Mouse (Mus musculus) kidney, adult 2 months (tissue): ENCODE results near the gene Cbr2. TPM values are rescaled to one million over a fixed set of nuclear protein-coding genes. Genes with fewer than 3 reads are reported as not detected.

Experiments used
- DNase-seq: peaks from one replicate; pipeline ENCODE4 v3.0.0; 2021
- H3K27ac ChIP-seq: fragments of 200-500 bp; 2 replicates; pipeline ENCODE4 v1.5.1; 2012; ENCODE audit warnings: low read depth, low read length, control low read depth, inconsistent platforms; ENCODE audit not compliant: insufficient read depth
- H3K27me3 ChIP-seq: fragments of 200-500 bp; replicated peaks from 2 replicates; pipeline ENCODE4 v1.6.1; 2012; ENCODE audit warnings: mild to moderate bottlenecking, moderate library complexity, low read length, inconsistent platforms; ENCODE audit not compliant: control insufficient read depth, insufficient read depth
- H3K36me3 ChIP-seq: fragments of 200-500 bp; 2 replicates; pipeline ENCODE4 v1.6.1; 2012; ENCODE audit warnings: mild to moderate bottlenecking, moderate library complexity, low read length, inconsistent platforms; ENCODE audit not compliant: control insufficient read depth, insufficient read depth
- H3K4me1 ChIP-seq: fragments of 200-500 bp; 2 replicates; pipeline ENCODE4 v1.6.1; 2011; ENCODE audit warnings: low read length; ENCODE audit not compliant: control insufficient read depth, insufficient read depth
- H3K4me3 ChIP-seq: fragments of 200-500 bp; 2 replicates; pipeline ENCODE4 v1.5.1; 2011; ENCODE audit warnings: mild to moderate bottlenecking, low read depth, low read length, control low read depth; ENCODE audit not compliant: insufficient read depth
- CTCF ChIP-seq: fragments of 200-500 bp; conservative IDR thresholded peaks from 2 replicates; pipeline ENCODE4 v1.5.1; 2011; ENCODE audit warnings: low read depth, mild to moderate bottlenecking, control low read depth, low read length, moderate library complexity, mixed read lengths; ENCODE audit not compliant: insufficient read depth, insufficient read length
- POLR2A ChIP-seq: fragments of 200-500 bp; IDR thresholded peaks from one replicate; pipeline ENCODE4 v1.6.1; 2011; ENCODE audit warnings: low read depth, low read length, control low read depth
- WGBS: fragments of 180-500 bp; shearing (Covaris S2); methylation state at CpG from one replicate; pipeline ENCODE4 v1.1.7; 2018; 5-methylcytosine and 5-hydroxymethylcytosine counted together
- polyA plus RNA-seq: library from polyadenylated mRNA; depleted of rRNA; stranded (reverse); fragments of >200 nt; gene quantifications from 2 replicates; pipeline ENCODE4 v1.2.3, GENCODE M21; 2012; rRNA removed

The Cbr2 gene
- polyA plus RNA-seq, 1 experiment: 31.3 TPM

- Histone ChIP-seq H3K4me3 (no peak overlapping the region), H3K36me3 (0 out of 2 replicates have a peak, but pooled peaks cover 3% of the 10 kb centered on the region), H3K27ac (no peak overlapping the region), H3K4me1 (no peaks in the 10 kb centered on the region; the same call in 1 of the 2 replicates), H3K27me3 (no peaks in the 10 kb centered on the region)
- no peak for DNase-seq
- WGBS: 88% methylated on average over 20 of the region's 20 CpGs
- TF ChIP-seq CTCF: no peak
- TF ChIP-seq POLR2A: no peak
These were observed 45.2 kb downstream of the Cbr2 start for GRCm38 (mm10) chr11:120686650-120687272.

GRCm38 (mm10) chr11:120684660-120685059 is 47.3 kb downstream of the Cbr2 start:
- Histone ChIP-seq H3K36me3 (0 out of 2 replicates have a peak, but pooled peaks cover 3% of the 10 kb centered on the region), H3K27ac (no peak overlapping the region), H3K4me3 (no peak overlapping the region), H3K4me1 (peaks cover 9% of the 10 kb centered on the region), H3K27me3 (no peaks in the 10 kb centered on the region)
- TF ChIP-seq CTCF (no peak), POLR2A (no peak)
- no peak for DNase-seq
- WGBS: 74% methylated on average over 2 of the region's 2 CpGs

DNA sequence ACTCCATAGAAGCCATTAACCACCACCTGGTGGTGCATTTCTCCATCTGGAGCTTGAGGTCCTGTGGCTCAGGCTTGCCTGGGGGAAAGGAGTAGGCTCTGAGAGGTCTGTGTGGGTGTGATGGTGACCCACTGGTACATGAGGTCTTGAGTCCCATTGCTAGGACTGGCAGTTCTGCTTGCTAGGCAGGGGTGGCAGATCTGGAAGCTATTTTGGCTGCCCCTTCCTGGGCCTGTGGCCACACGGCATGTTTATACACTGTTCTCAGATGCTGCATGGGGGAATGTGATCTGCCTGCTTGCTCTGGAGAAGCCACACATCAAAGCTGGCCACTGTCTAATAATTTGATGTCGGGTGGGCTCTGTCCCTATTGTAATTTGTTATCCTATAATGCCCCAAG is 47.8 kb downstream of the Cbr2 start:
- H3K27ac ChIP-seq: no peak overlapping the region
- 0 out of 2 replicates have a peak, but pooled peaks cover 3% of the 10 kb centered on the region for H3K36me3 ChIP-seq
- H3K4me3 ChIP-seq: no peak overlapping the region
- H3K27me3 ChIP-seq: no peaks in the 10 kb centered on the region
- TF ChIP-seq POLR2A (no peak), CTCF (no peak)
- no peak for DNase-seq
- H3K4me1 ChIP-seq: peaks cover 13% of the 10 kb centered on the region
- 75% methylated on average over 2 of the region's 2 CpGs for WGBS

- 93% methylated on average over 3 of the region's 3 CpGs for WGBS
- Histone ChIP-seq H3K27me3 (no peaks in the 10 kb centered on the region), H3K4me1 (peaks cover 13% of the 10 kb centered on the region), H3K36me3 (peaks cover 1% of the 10 kb centered on the region; the same call in 1 of the 2 replicates), H3K4me3 (no peak overlapping the region), H3K27ac (no peak overlapping the region)
- TF ChIP-seq CTCF (no peak), POLR2A (no peak)
- no peak for DNase-seq
These were observed 48.4 kb downstream of the Cbr2 start for GRCm38 (mm10) chr11:120683536-120683935.

DNA sequence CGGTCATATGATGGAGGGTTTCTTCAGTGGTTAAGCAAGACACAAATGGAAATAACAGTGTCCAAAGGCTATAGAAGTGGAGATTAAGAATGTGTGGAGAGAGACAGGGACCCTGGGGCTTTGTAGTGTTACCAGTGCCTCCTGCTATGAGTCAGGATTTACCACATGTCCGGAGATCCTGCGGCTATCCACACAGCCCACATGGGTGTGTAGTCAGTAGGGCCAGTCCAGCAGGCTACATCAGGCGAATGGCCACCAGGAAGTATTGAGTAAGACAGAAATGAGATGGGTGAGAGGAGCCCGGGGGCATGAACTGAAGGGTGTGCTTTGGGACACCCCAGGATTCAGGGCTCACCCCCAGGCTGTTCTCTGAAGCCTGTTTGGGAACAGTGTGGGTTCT is 49.2 kb downstream of the Cbr2 start:
- no peak overlapping the region for H3K27ac ChIP-seq
- TF ChIP-seq POLR2A (no peak), CTCF (no peak)
- 93% methylated on average over 5 of the region's 5 CpGs for WGBS
- no peak for DNase-seq
- H3K4me3 ChIP-seq: no peak overlapping the region
- no peaks in the 10 kb centered on the region for H3K27me3 ChIP-seq
- H3K4me1 ChIP-seq: peaks cover 13% of the 10 kb centered on the region
- peaks cover 2% of the 10 kb centered on the region; the same call in 1 of the 2 replicates for H3K36me3 ChIP-seq

- peaks cover 2% of the 10 kb centered on the region; the same call in 1 of the 2 replicates for H3K36me3 ChIP-seq
- peak; percentile 92 for DNase-seq
- WGBS: 34% methylated on average over 3 of the region's 3 CpGs
These were observed 52.0 kb downstream of the Cbr2 start for GRCm38 (mm10) chr11:120679909-120680308.

More at GRCm38 (mm10) chr11:120679909-120680308, 52.0 kb downstream of the Cbr2 start:
- Histone ChIP-seq H3K27ac (peak overlapping the region; percentile 86), H3K4me3 (no peak overlapping the region), H3K27me3 (no peaks in the 10 kb centered on the region), H3K4me1 (peaks cover 13% of the 10 kb centered on the region)
- no peak for TF ChIP-seq POLR2A
- TF ChIP-seq CTCF: peak; percentile 68

Other genes starting within 250 kb of the Cbr2 start
- gene Mrpl12, start 247.5 kb downstream of the Cbr2 start, polyA plus RNA-seq: 282 and 300 TPM in 2 replicates
- 751 and 939 TPM in 2 replicates for gene Slc25a10, start 240.3 kb downstream of the Cbr2 start, polyA plus RNA-seq
- 52.8 and 77.3 TPM in 2 replicates for gene Gcgr, start 201.4 kb downstream of the Cbr2 start, polyA plus RNA-seq
- 129 and 131 TPM in 2 replicates for gene Mcrip1, start 182.4 kb downstream of the Cbr2 start, polyA plus RNA-seq
- 9.5 TPM in 1 of 2 replicates, not detected in the other for gene Ppp1r27, start 181.0 kb downstream of the Cbr2 start, polyA plus RNA-seq
- gene P4hb, start 158.9 kb downstream of the Cbr2 start, polyA plus RNA-seq: 323 and 342 TPM in 2 replicates
- gene Arhgdia, start 150.5 kb downstream of the Cbr2 start, polyA plus RNA-seq: 543 and 613 TPM in 2 replicates
- gene Alyref, start 133.7 kb downstream of the Cbr2 start, polyA plus RNA-seq: 18.8 and 29.0 TPM in 2 replicates
- 137 and 143 TPM in 2 replicates for gene Anapc11, start 133.7 kb downstream of the Cbr2 start, polyA plus RNA-seq
- gene Npb, start 123.6 kb downstream of the Cbr2 start, polyA plus RNA-seq: 7.7 and 12.9 TPM in 2 replicates
- 432 and 566 TPM in 2 replicates for gene Pcyt2, start 114.2 kb downstream of the Cbr2 start, polyA plus RNA-seq
- gene Sirt7, start 106.9 kb downstream of the Cbr2 start, polyA plus RNA-seq: 72.2 and 76.8 TPM in 2 replicates
- gene Mafg, start 98.5 kb downstream of the Cbr2 start, polyA plus RNA-seq: 62.2 and 66.1 TPM in 2 replicates
- gene Pycr1, start 88.3 kb downstream of the Cbr2 start, polyA plus RNA-seq: 1.0 and 1.5 TPM in 2 replicates
- gene Myadml2, start 84.0 kb downstream of the Cbr2 start, polyA plus RNA-seq: 0.27 and 1.0 TPM in 2 replicates
- 25.5 and 26.1 TPM in 2 replicates for gene Notum, start 70.9 kb downstream of the Cbr2 start, polyA plus RNA-seq
- gene Aspscr1, start 59.1 kb downstream of the Cbr2 start, polyA plus RNA-seq: 105 and 106 TPM in 2 replicates
- 157 and 166 TPM in 2 replicates for gene Cenpx, start 18.4 kb downstream of the Cbr2 start, polyA plus RNA-seq
- 17.5 and 19.5 TPM in 2 replicates for gene Lrrc45, start 18.2 kb downstream of the Cbr2 start, polyA plus RNA-seq
- gene Rac3, start 10.6 kb downstream of the Cbr2 start, polyA plus RNA-seq: 14.5 and 17.0 TPM in 2 replicates
- gene Dcxr, start 4.8 kb downstream of the Cbr2 start, polyA plus RNA-seq: 910 and 990 TPM in 2 replicates
- 0.53 and 0.55 TPM in 2 replicates for gene Hmga1b, start 30.7 kb upstream of the Cbr2 start, polyA plus RNA-seq
- 69.0 and 80.5 TPM in 2 replicates for gene Rfng, start 52.1 kb upstream of the Cbr2 start, polyA plus RNA-seq
- gene Gps1, start 52.2 kb upstream of the Cbr2 start, polyA plus RNA-seq: 173 and 175 TPM in 2 replicates
- 42.3 and 42.6 TPM in 2 replicates for gene Dus1l, start 64.3 kb upstream of the Cbr2 start, polyA plus RNA-seq
- gene Fasn, start 92.4 kb upstream of the Cbr2 start, polyA plus RNA-seq: 936 and 1,244 TPM in 2 replicates
- gene Ccdc57, start 200.8 kb upstream of the Cbr2 start, polyA plus RNA-seq: 2.9 and 3.5 TPM in 2 replicates
- 2.0 and 2.9 TPM in 2 replicates for gene Slc16a3, start 216.4 kb upstream of the Cbr2 start, polyA plus RNA-seq